Mouse (Mus musculus) c-Kit-positive CD71-positive TER-119-negative erythroid progenitor cells, embryonic 14.5 days (primary cell): ENCODE data around the gene Crls1.

Source experiments
- DNase-seq: peaks from one replicate; pipeline ENCODE4 v3.0.0-alpha.2; 2013; ENCODE audit warnings: low read depth

The Crls1 gene

GRCm38 (mm10) chr2:132846407-132847358, at the start of gene Crls1:
Crls1 (plus strand) TSS chr2:132846666.
- peak; percentile 91 for DNase-seq

DNA sequence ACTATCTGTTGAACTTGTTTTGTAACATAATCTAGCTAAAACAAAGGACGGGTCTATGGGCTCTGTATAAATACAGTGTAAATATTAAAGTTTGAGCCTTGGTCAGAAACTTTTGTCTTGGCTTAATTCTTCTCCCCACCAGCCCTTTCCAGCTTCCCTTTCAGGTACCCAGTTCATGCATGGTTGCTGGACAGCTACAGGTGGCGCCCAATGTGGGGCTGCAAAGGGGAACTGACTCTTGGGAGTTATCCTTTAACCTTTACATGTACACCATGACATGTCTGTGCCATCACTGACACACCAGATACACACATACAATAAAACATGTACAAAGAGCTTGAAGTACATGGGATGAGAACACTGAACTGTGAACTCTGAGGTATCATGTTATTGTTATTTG, 43.5 kb upstream of the Crls1 start:
- no peak for DNase-seq

DNA sequence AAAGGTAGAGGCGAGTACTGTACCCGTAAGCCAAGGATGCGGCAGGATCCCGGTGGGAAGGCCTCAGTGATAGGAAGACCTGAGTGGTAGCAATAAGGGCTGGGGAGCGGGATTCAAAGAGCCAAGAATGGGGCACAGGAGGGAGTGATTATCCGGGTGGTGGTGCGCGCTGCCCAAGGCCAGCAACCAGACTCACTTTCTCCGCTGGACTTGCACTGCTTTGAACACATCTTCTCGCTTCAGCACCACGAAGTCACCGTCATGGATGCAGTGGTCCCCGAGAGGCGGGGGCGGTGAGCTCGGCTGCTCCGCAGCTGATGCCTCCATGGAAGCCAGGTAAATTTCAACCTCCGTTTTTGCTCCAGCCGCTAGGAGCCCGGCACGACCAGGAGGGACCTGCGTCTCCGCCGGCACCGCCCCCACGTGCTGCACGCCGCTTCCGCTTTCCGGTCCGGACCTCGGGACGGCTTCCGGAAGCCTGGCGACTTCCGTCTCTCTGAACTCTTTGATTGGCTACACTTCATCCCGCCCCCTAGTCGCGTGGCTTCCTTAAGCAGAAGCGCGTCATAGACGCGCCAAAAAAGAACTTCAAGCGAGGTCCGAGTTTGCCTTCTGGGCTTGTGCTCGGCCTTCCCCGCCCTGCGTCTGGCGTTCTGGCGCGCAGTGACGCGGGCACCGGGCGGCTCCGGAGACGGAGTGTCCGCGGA, 30.7 kb upstream of the Crls1 start, which contains the start of the genes Trmt6 and Mcm8:
Gene Trmt6 (minus strand): TSS at position 448 of the 707 bp plus-strand sequence.
Gene Mcm8 (plus strand): TSS at position 534 of the 707 bp plus-strand sequence.
- peak; percentile 99 for DNase-seq

- no peak for DNase-seq
These were observed 5.4 kb upstream of the Crls1 start for GRCm38 (mm10) chr2:132841071-132841470.

GRCm38 (mm10) chr2:132847581-132847980, 1.1 kb downstream of the Crls1 start:
- no peak for DNase-seq

DNA sequence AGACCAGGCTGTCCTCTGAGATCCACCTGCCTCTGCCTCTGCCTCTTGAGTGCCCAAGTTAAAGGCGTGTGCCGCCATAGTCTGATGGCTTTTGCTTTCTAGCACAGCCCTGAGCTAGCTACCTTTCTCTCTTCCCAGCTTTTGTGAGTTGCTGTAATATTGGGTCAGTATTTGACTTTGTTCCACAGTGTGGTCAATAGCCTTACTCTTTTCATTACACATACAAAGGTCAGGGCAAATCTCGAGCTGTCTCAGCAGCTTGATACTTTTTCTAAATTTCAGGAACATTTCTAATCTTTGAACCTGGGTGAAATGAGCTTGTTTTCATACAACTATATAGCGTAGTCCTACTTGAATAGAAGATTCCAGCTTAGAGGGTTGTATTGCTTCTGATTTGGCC, 1.9 kb downstream of the Crls1 start:
- no peak for DNase-seq

- no peak for DNase-seq
These were observed 2.7 kb downstream of the Crls1 start for GRCm38 (mm10) chr2:132849141-132849540.

DNA sequence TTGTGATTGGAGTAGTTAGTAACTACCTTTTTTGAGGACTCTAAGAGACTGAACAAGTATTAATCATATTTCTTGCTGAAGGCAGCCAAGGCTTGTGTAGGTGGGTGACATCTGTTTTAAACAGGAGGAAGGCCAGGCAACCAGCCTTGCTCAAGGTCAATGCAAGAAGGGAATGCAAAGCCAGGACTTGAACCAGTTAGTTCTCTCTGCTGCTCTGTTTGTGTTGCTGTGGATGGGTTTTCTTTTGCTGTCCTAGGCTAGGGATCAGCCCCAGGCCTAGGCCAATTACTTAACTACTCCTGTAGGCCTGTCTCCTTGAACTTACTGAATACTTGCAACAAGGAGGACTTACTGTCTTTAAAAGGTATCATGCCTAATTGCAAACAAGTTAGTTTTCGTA, 6.6 kb downstream of the Crls1 start:
- no peak for DNase-seq

DNA sequence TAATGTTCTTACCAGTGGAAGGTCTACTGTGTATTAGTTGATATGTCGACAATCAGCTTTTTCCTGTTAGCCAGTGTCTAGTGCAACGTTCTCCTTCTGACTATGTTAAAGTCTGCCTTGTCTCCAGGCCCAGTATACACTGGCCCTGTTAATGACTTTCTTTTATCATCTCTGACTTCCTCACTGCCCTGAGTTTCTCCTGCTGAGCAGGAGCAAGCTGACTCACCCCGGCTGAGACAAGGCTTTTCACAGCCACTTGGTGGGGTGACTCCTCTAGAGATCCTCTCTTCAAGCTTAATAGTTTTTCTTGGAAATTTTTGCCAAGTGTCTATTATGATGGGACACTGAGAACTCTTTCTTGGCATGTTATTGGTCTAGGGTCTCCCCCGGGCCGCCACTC, 9.9 kb downstream of the Crls1 start:
- DNase-seq, result no peak

- DNase-seq, result no peak
These were observed 14.0 kb downstream of the Crls1 start for GRCm38 (mm10) chr2:132860435-132860834.

- DNase-seq, result no peak
These were observed 15.0 kb downstream of the Crls1 start for GRCm38 (mm10) chr2:132861456-132861855.

DNA sequence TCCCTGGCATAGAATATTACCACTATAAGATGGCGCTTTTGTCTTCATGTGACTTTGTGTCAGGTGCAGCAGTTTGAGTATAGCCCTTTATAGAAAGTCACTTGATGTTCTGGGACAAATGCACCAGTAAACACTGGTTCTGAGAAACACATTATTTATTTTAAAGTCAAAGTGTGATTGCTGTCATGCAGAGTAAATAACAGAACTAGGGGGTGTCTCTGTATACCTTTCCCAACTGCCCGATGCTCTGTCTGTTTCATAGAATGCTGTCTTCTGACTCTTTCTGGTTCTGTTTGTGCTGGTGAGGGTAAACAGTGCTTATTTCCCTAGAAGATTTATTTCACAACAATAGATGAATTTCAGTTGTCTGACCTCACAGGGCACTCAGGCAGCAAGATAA, 16.9 kb downstream of the Crls1 start:
- no peak for DNase-seq

DNA sequence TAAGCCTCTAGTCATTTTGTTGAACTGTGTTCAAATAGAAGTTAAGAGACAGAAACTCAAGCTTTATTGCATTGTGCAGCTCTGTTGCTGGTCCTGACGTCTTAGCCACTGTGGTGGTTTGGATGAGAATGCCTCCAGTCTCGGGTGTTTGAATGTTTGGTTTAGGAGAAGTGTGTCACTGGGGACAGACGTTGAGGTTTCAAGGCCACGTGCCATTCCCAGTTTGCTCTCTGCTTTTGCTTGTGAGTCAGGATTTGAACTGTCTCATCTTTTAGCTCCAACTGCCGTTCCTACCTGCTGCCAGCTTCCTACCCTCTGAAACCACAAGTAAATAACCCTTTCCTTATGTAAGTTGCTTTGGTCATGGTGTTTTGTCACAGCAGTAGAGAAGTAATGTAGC, 21.1 kb downstream of the Crls1 start:
- DNase-seq, result no peak

DNA sequence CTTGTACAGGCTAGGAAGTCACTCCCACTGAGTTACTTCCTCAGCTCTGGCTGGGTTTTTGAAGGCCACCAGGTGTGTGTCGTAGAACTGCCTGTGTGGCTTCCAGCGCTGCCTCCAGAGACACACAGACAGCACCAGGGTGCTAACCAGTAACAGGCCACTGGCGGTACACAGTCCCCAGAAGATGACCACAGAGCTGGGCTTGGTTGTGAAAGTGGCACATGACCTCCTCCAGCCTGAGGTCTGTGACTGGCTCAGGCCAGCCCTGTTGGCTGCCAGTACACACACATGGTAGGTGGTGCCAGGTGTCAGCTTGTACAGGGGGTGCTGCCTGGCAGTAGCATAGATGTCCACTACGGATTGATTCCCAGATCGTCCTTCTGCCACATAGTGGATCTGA, 23.2 kb downstream of the Crls1 start:
- DNase-seq, result no peak

- no peak for DNase-seq
These were observed 23.8 kb downstream of the Crls1 start for GRCm38 (mm10) chr2:132870286-132870685.

- DNase-seq, result no peak
These were observed 25.2 kb downstream of the Crls1 start for GRCm38 (mm10) chr2:132871663-132872062.

DNA sequence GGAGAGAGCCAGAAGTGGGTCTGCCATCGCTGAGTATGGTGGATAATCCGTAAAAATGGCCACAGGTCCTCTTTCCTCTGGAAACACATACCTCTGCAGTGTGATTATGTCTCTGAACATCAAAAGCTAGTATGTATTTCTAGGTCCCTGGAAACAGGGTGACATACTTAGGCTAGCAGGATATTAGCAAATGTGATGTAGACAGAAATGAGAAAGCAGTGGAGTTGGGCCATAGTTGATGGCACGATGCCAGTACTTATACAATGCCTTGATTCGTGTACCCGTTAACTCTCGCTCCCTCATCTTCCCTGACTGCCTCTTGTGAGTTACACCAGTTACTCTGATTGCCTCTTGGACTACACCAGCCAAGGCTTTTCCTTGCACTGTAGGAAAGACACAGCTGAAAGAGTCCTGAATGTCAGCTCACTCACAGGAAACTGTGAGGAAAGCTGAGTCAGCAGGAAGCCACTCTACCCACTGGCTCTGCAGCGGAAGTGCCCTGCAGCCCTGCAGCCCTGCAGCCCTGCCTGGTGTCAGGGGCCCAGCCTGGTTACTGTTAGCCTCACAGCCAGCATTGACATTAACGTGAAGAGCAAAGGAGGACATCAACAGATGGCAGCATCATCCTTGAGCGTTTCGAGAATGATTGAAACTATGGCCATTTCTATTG, 27.3 kb downstream of the Crls1 start:
- DNase-seq, result no peak

DNA sequence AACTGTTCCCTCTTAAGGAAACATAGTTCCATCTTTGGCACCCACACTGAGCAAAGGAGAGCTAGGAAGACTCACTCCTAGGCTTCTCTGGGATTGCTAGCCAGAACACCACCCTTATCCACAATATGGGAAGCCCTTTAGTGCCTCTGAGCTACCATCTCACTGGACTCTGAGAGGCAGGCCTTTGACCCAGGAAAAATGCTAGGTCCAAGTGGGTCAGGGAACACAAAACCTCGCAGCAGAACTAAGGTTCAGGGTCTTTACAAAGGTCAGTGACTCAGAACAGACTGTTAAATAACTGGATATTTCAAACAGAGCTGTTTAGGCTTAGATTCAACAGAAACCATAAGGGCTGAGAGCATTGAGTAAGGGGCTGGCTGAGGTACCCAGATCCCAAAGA, 30.5 kb downstream of the Crls1 start:
- DNase-seq, result no peak

DNA sequence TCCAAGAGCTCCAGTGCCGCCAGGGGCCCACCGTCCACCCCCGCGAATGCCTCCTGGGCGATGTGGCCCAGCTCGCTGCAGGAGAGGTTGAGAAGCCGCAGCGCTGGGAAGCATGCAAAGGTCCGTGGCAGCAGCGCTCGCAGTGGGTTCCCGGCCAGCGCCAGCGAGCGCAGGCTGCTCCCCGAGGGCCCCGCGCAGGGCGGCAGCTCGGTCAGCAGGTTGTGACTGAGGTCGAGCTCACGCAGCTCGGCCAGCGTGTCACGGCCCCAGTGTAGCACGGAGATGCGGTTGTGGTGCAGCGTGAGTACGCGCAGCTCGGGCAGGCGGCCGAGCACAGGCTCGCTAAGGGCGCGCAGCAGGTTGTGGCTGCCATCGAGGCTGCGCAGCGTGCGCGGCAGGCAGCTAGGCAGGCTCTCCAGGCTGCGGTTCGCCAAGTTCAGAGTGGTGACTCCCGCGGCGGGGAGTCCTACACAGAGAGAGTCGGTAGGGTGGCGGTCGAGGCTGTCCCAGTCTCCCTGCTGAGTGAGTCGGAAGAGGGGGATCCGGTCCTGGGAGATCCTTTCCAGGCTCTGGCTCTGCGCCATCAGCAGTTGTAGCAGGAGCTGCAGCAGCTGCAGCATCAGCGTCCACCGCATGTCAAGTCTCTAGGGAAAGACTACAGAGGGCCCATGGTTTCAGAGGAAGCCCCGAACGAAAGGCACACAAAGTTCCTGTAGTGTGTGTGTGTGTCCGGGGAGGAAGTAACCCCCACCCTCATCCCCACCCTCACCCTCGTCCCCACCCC, 33.0 kb downstream of the Crls1 start:
- DNase-seq, result no peak

GRCm38 (mm10) chr2:132880844-132881645, 34.6 kb downstream of the Crls1 start, which contains the start of gene Lrrn4:
Lrrn4 (minus strand) TSS chr2:132880891.
- DNase-seq, result no peak
